Mouse (Mus musculus): Measurements from ENCODE around the gene Agbl2. TPM values are rescaled to one million over a fixed set of nuclear protein-coding genes. Genes with fewer than 3 reads are reported as not detected.
"Not testable (repeated sequence)": the region's sequence is repeated elsewhere in the genome, so short reads cannot be mapped to it uniquely, and the experiment has no call there.

The Agbl2 gene
- polyA plus RNA-seq, 1 experiment from 2014 or later, result 0.43 TPM

GRCm38 (mm10) chr2:90824528-90824927 is 42.0 kb downstream of the Agbl2 start:
- not testable (repeated sequence) for H3K27me3 ChIP-seq (ENCODE audit: control insufficient read depth, insufficient read depth, low read length); H3K36me3 ChIP-seq (ENCODE audit: control insufficient read depth, insufficient read depth, low read length); H3K9me3 ChIP-seq (replicated peaks; ENCODE audit: control insufficient read depth, low read length); H3K4me1 ChIP-seq (ENCODE audit: control insufficient read depth, insufficient read depth, low read length); ATAC-seq (ENCODE audit: insufficient read depth, low FRiP score); H3K4me3 ChIP-seq (replicated peaks; ENCODE audit: low read length); H3K9ac ChIP-seq (ENCODE audit: low read length); H3K27ac ChIP-seq (ENCODE audit: low read length); H3K4me2 ChIP-seq (ENCODE audit: low read depth, low read length)
- 53% methylated on average over 10 of the region's 10 CpGs for WGBS

GRCm38 (mm10) chr2:90825515-90826172 is 43.1 kb downstream of the Agbl2 start:
- H3K9me3 ChIP-seq (replicated peaks; ENCODE audit: control insufficient read depth, low read length), result no peaks in the 10 kb centered on the region
- H3K4me3 ChIP-seq (replicated peaks; ENCODE audit: low read length), result no peak overlapping the region
- no peaks in the 10 kb centered on the region for H3K4me1 ChIP-seq (ENCODE audit: control insufficient read depth, insufficient read depth, low read length)
- H3K9ac ChIP-seq (ENCODE audit: low read length), result no peak overlapping the region
- H3K27me3 ChIP-seq (ENCODE audit: control insufficient read depth, insufficient read depth, low read length), result no peaks in the 10 kb centered on the region
- no peak for ATAC-seq (ENCODE audit: insufficient read depth, low FRiP score)
- 78% methylated on average over 11 of the region's 11 CpGs for WGBS
- H3K36me3 ChIP-seq (ENCODE audit: control insufficient read depth, insufficient read depth, low read length), result no peaks in the 10 kb centered on the region
- H3K27ac ChIP-seq (ENCODE audit: low read length), result no peak overlapping the region
- no peak overlapping the region for H3K4me2 ChIP-seq (ENCODE audit: low read depth, low read length)

- H3K4me1 ChIP-seq (ENCODE audit: control insufficient read depth, insufficient read depth, low read length), result no peaks in the 10 kb centered on the region
- WGBS, result 48% methylated on average over 7 of the region's 7 CpGs
- H3K9ac ChIP-seq (ENCODE audit: low read length), result no peak overlapping the region
These were observed 46.2 kb downstream of the Agbl2 start for GRCm38 (mm10) chr2:90828739-90829138.

GRCm38 (mm10) chr2:90833502-90833901 is 51.0 kb downstream of the Agbl2 start:
- Histone ChIP-seq H3K27me3 (ENCODE audit: control insufficient read depth, insufficient read depth, low read length) (no peaks in the 10 kb centered on the region), H3K36me3 (ENCODE audit: control insufficient read depth, insufficient read depth, low read length) (no peaks in the 10 kb centered on the region), H3K4me3 (replicated peaks; ENCODE audit: low read length) (no peak overlapping the region), H3K9ac (ENCODE audit: low read length) (no peak overlapping the region), H3K4me2 (ENCODE audit: low read depth, low read length) (no peak overlapping the region), H3K4me1 (ENCODE audit: control insufficient read depth, insufficient read depth, low read length) (no peaks in the 10 kb centered on the region), H3K27ac (ENCODE audit: low read length) (no peak overlapping the region), H3K9me3 (replicated peaks; ENCODE audit: control insufficient read depth, low read length) (no peaks in the 10 kb centered on the region)
- 76% methylated on average over 5 of the region's 5 CpGs for WGBS
- no peak for ATAC-seq (ENCODE audit: insufficient read depth, low FRiP score)

More at GRCm38 (mm10) chr2:90828739-90829138, 46.2 kb downstream of the Agbl2 start:
- ATAC-seq (ENCODE audit: insufficient read depth, low FRiP score), result no peak
- no peaks in the 10 kb centered on the region for H3K9me3 ChIP-seq (replicated peaks; ENCODE audit: control insufficient read depth, low read length)
- no peaks in the 10 kb centered on the region for H3K27me3 ChIP-seq (ENCODE audit: control insufficient read depth, insufficient read depth, low read length)
- no peaks in the 10 kb centered on the region for H3K36me3 ChIP-seq (ENCODE audit: control insufficient read depth, insufficient read depth, low read length)
- H3K4me3 ChIP-seq (replicated peaks; ENCODE audit: low read length), result no peak overlapping the region
- no peak overlapping the region for H3K27ac ChIP-seq (ENCODE audit: low read length)
- no peak overlapping the region for H3K4me2 ChIP-seq (ENCODE audit: low read depth, low read length)

GRCm38 (mm10) chr2:90838621-90839020 is 56.1 kb downstream of the Agbl2 start:
- ATAC-seq (ENCODE audit: insufficient read depth, low FRiP score), result no peak
- Histone ChIP-seq H3K4me3 (replicated peaks; ENCODE audit: low read length) (no peak overlapping the region), H3K4me2 (ENCODE audit: low read depth, low read length) (no peak overlapping the region)

GRCm38 (mm10) chr2:90843666-90844065 is 61.1 kb downstream of the Agbl2 start:
- Histone ChIP-seq H3K4me3 (replicated peaks; ENCODE audit: low read length) (no peak overlapping the region), H3K36me3 (ENCODE audit: control insufficient read depth, insufficient read depth, low read length) (no peaks in the 10 kb centered on the region), H3K27ac (ENCODE audit: low read length) (no peak overlapping the region), H3K4me1 (ENCODE audit: control insufficient read depth, insufficient read depth, low read length) (peaks cover 13% of the 10 kb centered on the region; the same call in 1 of the 2 replicates), H3K9me3 (replicated peaks; ENCODE audit: control insufficient read depth, low read length) (no peaks in the 10 kb centered on the region), H3K4me2 (ENCODE audit: low read depth, low read length) (no peak overlapping the region), H3K9ac (ENCODE audit: low read length) (no peak overlapping the region), H3K27me3 (ENCODE audit: control insufficient read depth, insufficient read depth, low read length) (no peaks in the 10 kb centered on the region)
- 76% methylated on average over 1 of the region's 1 CpGs for WGBS
- ATAC-seq (ENCODE audit: insufficient read depth, low FRiP score), result no peak

More at GRCm38 (mm10) chr2:90838621-90839020, 56.1 kb downstream of the Agbl2 start:
- 84% methylated on average over 2 of the region's 2 CpGs for WGBS
- Histone ChIP-seq H3K27me3 (ENCODE audit: control insufficient read depth, insufficient read depth, low read length) (no peaks in the 10 kb centered on the region), H3K9ac (ENCODE audit: low read length) (no peak overlapping the region), H3K9me3 (replicated peaks; ENCODE audit: control insufficient read depth, low read length) (no peaks in the 10 kb centered on the region), H3K4me1 (ENCODE audit: control insufficient read depth, insufficient read depth, low read length) (no peaks in the 10 kb centered on the region), H3K36me3 (ENCODE audit: control insufficient read depth, insufficient read depth, low read length) (no peaks in the 10 kb centered on the region), H3K27ac (ENCODE audit: low read length) (no peak overlapping the region)

GRCm38 (mm10) chr2:90844262-90844661 is 61.7 kb downstream of the Agbl2 start:
- ATAC-seq (ENCODE audit: insufficient read depth, low FRiP score), result no peak
- H3K27me3 ChIP-seq (ENCODE audit: control insufficient read depth, insufficient read depth, low read length), result no peaks in the 10 kb centered on the region
- H3K4me3 ChIP-seq (replicated peaks; ENCODE audit: low read length), result no peak overlapping the region
- 78% methylated on average over 5 of the region's 5 CpGs for WGBS
- no peaks in the 10 kb centered on the region for H3K36me3 ChIP-seq (ENCODE audit: control insufficient read depth, insufficient read depth, low read length)
- no peak overlapping the region for H3K4me2 ChIP-seq (ENCODE audit: low read depth, low read length)
- peaks cover 15% of the 10 kb centered on the region; the same call in 1 of the 2 replicates for H3K4me1 ChIP-seq (ENCODE audit: control insufficient read depth, insufficient read depth, low read length)
- H3K9me3 ChIP-seq (replicated peaks; ENCODE audit: control insufficient read depth, low read length), result no peaks in the 10 kb centered on the region
- H3K27ac ChIP-seq (ENCODE audit: low read length), result no peak overlapping the region
- H3K9ac ChIP-seq (ENCODE audit: low read length), result no peak overlapping the region

- Histone ChIP-seq H3K4me3 (replicated peaks; ENCODE audit: low read length) (no peak overlapping the region), H3K36me3 (ENCODE audit: control insufficient read depth, insufficient read depth, low read length) (0 out of 2 replicates have a peak, but pooled peaks cover 2% of the 10 kb centered on the region), H3K9me3 (replicated peaks; ENCODE audit: control insufficient read depth, low read length) (no peaks in the 10 kb centered on the region), H3K27me3 (ENCODE audit: control insufficient read depth, insufficient read depth, low read length) (no peaks in the 10 kb centered on the region), H3K9ac (ENCODE audit: low read length) (no peak overlapping the region), H3K4me2 (ENCODE audit: low read depth, low read length) (no peak overlapping the region), H3K4me1 (ENCODE audit: control insufficient read depth, insufficient read depth, low read length) (peaks cover 16% of the 10 kb centered on the region; the same call in 1 of the 2 replicates), H3K27ac (ENCODE audit: low read length) (no peak overlapping the region)
- 56% methylated on average over 5 of the region's 5 CpGs for WGBS
- ATAC-seq (ENCODE audit: insufficient read depth, low FRiP score), result no peak
These were observed 62.7 kb downstream of the Agbl2 start for GRCm38 (mm10) chr2:90845234-90845633.

GRCm38 (mm10) chr2:90846171-90846570 is 63.6 kb downstream of the Agbl2 start:
- H3K9me3 ChIP-seq (replicated peaks; ENCODE audit: control insufficient read depth, low read length), result no peaks in the 10 kb centered on the region

More at GRCm38 (mm10) chr2:90846171-90846570, 63.6 kb downstream of the Agbl2 start:
- peak overlapping the region; percentile 80 for H3K9ac ChIP-seq (ENCODE audit: low read length)
- H3K4me3 ChIP-seq (replicated peaks; ENCODE audit: low read length), result peak overlapping the region; percentile 92
- peak overlapping the region; percentile 79 for H3K27ac ChIP-seq (ENCODE audit: low read length)
- peaks cover 16% of the 10 kb centered on the region; the same call in 1 of the 2 replicates for H3K4me1 ChIP-seq (ENCODE audit: control insufficient read depth, insufficient read depth, low read length)
- peak overlapping the region; percentile 88 for H3K4me2 ChIP-seq (ENCODE audit: low read depth, low read length)
- H3K36me3 ChIP-seq (ENCODE audit: control insufficient read depth, insufficient read depth, low read length), result peaks cover 9% of the 10 kb centered on the region
- no peak for ATAC-seq (ENCODE audit: insufficient read depth, low FRiP score)
- WGBS, result 51% methylated on average over 6 of the region's 6 CpGs
- no peaks in the 10 kb centered on the region for H3K27me3 ChIP-seq (ENCODE audit: control insufficient read depth, insufficient read depth, low read length)
